Mouse (Mus musculus): ENCODE data around the gene B3gnt6. TPM values are rescaled to one million over a fixed set of nuclear protein-coding genes. Genes with fewer than 3 reads are reported as not detected.

Gene B3gnt6
- 0.40 and 0.63 TPM in 2 replicates for polyA plus RNA-seq (2014; fragmentation: Nextera tagmentation; extraction: Ambion mirVana)

- ATAC-seq (ENCODE audit: low read depth): no peak
- Histone ChIP-seq H3K4me2 (ENCODE audit: low read depth, low read length) (no peak within 1 kb of the TSS), H3K9me3 (ENCODE audit: control insufficient read depth, low read length) (no peaks in the 10 kb centered on the region), H3K4me3 (ENCODE audit: low read depth, low read length) (no peak within 1 kb of the TSS), H3K9ac (replicated peaks; ENCODE audit: low read depth, low read length) (no peak within 1 kb of the TSS), H3K27ac (ENCODE audit: low read depth, low read length) (no peak within 1 kb of the TSS), H3K36me3 (ENCODE audit: control insufficient read depth, insufficient read depth, low read length) (no peaks in the 10 kb centered on the region), H3K4me1 (ENCODE audit: control insufficient read depth, insufficient read depth, low read length) (0 out of 2 replicates have a peak, but pooled peaks cover under 1% of the 10 kb centered on the region), H3K27me3 (ENCODE audit: control insufficient read depth, insufficient read depth, low read length) (peaks cover 7% of the 10 kb centered on the region; the same call in 1 of the 2 replicates)
- 94% methylated on average over 4 of the region's 4 CpGs for WGBS
Observed at GRCm38 (mm10) chr7:98199381-98199780, at the start of gene B3gnt6. Gene B3gnt6 (minus strand): TSS chr7:98199481.

GRCm38 (mm10) chr7:98236686-98237359 is 37.5 kb upstream of the B3gnt6 start:
- no peak for ATAC-seq (ENCODE audit: low read depth)
- H3K4me3 ChIP-seq (ENCODE audit: low read depth, low read length): no peak overlapping the region
- no peak overlapping the region for H3K27ac ChIP-seq (ENCODE audit: low read depth, low read length)
- no peaks in the 10 kb centered on the region for H3K27me3 ChIP-seq (ENCODE audit: control insufficient read depth, insufficient read depth, low read length)
- 78% methylated on average over 3 of the region's 3 CpGs for WGBS
- H3K4me2 ChIP-seq (ENCODE audit: low read depth, low read length): no peak overlapping the region
- H3K4me1 ChIP-seq (ENCODE audit: control insufficient read depth, insufficient read depth, low read length): no peaks in the 10 kb centered on the region
- no peak overlapping the region for H3K9ac ChIP-seq (replicated peaks; ENCODE audit: low read depth, low read length)
- no peaks in the 10 kb centered on the region for H3K36me3 ChIP-seq (ENCODE audit: control insufficient read depth, insufficient read depth, low read length)
- H3K9me3 ChIP-seq (ENCODE audit: control insufficient read depth, low read length): no peaks in the 10 kb centered on the region

- no peak overlapping the region for H3K4me3 ChIP-seq (ENCODE audit: low read depth, low read length)
- no peak for ATAC-seq (ENCODE audit: low read depth)
- no peak overlapping the region for H3K9ac ChIP-seq (replicated peaks; ENCODE audit: low read depth, low read length)
- no peak overlapping the region for H3K4me2 ChIP-seq (ENCODE audit: low read depth, low read length)
- no peaks in the 10 kb centered on the region for H3K36me3 ChIP-seq (ENCODE audit: control insufficient read depth, insufficient read depth, low read length)
- no peaks in the 10 kb centered on the region for H3K9me3 ChIP-seq (ENCODE audit: control insufficient read depth, low read length)
- no peaks in the 10 kb centered on the region for H3K4me1 ChIP-seq (ENCODE audit: control insufficient read depth, insufficient read depth, low read length)
- 99% methylated on average over 4 of the region's 4 CpGs for WGBS
- H3K27me3 ChIP-seq (ENCODE audit: control insufficient read depth, insufficient read depth, low read length): no peaks in the 10 kb centered on the region
- no peak overlapping the region for H3K27ac ChIP-seq (ENCODE audit: low read depth, low read length)
Observed at GRCm38 (mm10) chr7:98223796-98224195, 24.5 kb upstream of the B3gnt6 start.

GRCm38 (mm10) chr7:98216713-98217112 is 17.4 kb upstream of the B3gnt6 start:
- ATAC-seq (ENCODE audit: low read depth): peak; percentile 51; the same call in 1 of the 2 replicates
- Histone ChIP-seq H3K4me2 (ENCODE audit: low read depth, low read length) (no peak overlapping the region), H3K4me3 (ENCODE audit: low read depth, low read length) (no peak overlapping the region), H3K27me3 (ENCODE audit: control insufficient read depth, insufficient read depth, low read length) (no peaks in the 10 kb centered on the region), H3K9ac (replicated peaks; ENCODE audit: low read depth, low read length) (no peak overlapping the region), H3K4me1 (ENCODE audit: control insufficient read depth, insufficient read depth, low read length) (no peaks in the 10 kb centered on the region), H3K36me3 (ENCODE audit: control insufficient read depth, insufficient read depth, low read length) (no peaks in the 10 kb centered on the region), H3K9me3 (ENCODE audit: control insufficient read depth, low read length) (no peaks in the 10 kb centered on the region), H3K27ac (ENCODE audit: low read depth, low read length) (no peak overlapping the region)

- no peaks in the 10 kb centered on the region for H3K36me3 ChIP-seq (ENCODE audit: control insufficient read depth, insufficient read depth, low read length)
- WGBS: 77% methylated on average over 4 of the region's 4 CpGs
Observed at GRCm38 (mm10) chr7:98202946-98203345, 3.7 kb upstream of the B3gnt6 start.

GRCm38 (mm10) chr7:98201493-98202028 is 2.3 kb upstream of the B3gnt6 start:
- Histone ChIP-seq H3K27ac (ENCODE audit: low read depth, low read length) (no peak overlapping the region), H3K4me3 (ENCODE audit: low read depth, low read length) (no peak overlapping the region), H3K36me3 (ENCODE audit: control insufficient read depth, insufficient read depth, low read length) (no peaks in the 10 kb centered on the region), H3K4me1 (ENCODE audit: control insufficient read depth, insufficient read depth, low read length) (no peaks in the 10 kb centered on the region), H3K9ac (replicated peaks; ENCODE audit: low read depth, low read length) (no peak overlapping the region), H3K4me2 (ENCODE audit: low read depth, low read length) (no peak overlapping the region), H3K27me3 (ENCODE audit: control insufficient read depth, insufficient read depth, low read length) (no peaks in the 10 kb centered on the region), H3K9me3 (ENCODE audit: control insufficient read depth, low read length) (no peaks in the 10 kb centered on the region)
- no peak for ATAC-seq (ENCODE audit: low read depth)
- 79% methylated on average over 5 of the region's 5 CpGs for WGBS

More at GRCm38 (mm10) chr7:98202946-98203345, 3.7 kb upstream of the B3gnt6 start:
- Histone ChIP-seq H3K9ac (replicated peaks; ENCODE audit: low read depth, low read length) (no peak overlapping the region), H3K4me2 (ENCODE audit: low read depth, low read length) (no peak overlapping the region), H3K27ac (ENCODE audit: low read depth, low read length) (no peak overlapping the region), H3K4me1 (ENCODE audit: control insufficient read depth, insufficient read depth, low read length) (no peaks in the 10 kb centered on the region), H3K4me3 (ENCODE audit: low read depth, low read length) (no peak overlapping the region), H3K27me3 (ENCODE audit: control insufficient read depth, insufficient read depth, low read length) (no peaks in the 10 kb centered on the region), H3K9me3 (ENCODE audit: control insufficient read depth, low read length) (no peaks in the 10 kb centered on the region)
- ATAC-seq (ENCODE audit: low read depth): no peak

- no peak for ATAC-seq (ENCODE audit: low read depth)
- 92% methylated on average over 3 of the region's 3 CpGs for WGBS
- no peaks in the 10 kb centered on the region for H3K9me3 ChIP-seq (ENCODE audit: control insufficient read depth, low read length)
- H3K36me3 ChIP-seq (ENCODE audit: control insufficient read depth, insufficient read depth, low read length): no peaks in the 10 kb centered on the region
- H3K4me2 ChIP-seq (ENCODE audit: low read depth, low read length): no peak overlapping the region
- H3K27me3 ChIP-seq (ENCODE audit: control insufficient read depth, insufficient read depth, low read length): peaks cover 6% of the 10 kb centered on the region; the same call in 1 of the 2 replicates
- no peaks in the 10 kb centered on the region for H3K4me1 ChIP-seq (ENCODE audit: control insufficient read depth, insufficient read depth, low read length)
- H3K9ac ChIP-seq (replicated peaks; ENCODE audit: low read depth, low read length): no peak overlapping the region
- H3K4me3 ChIP-seq (ENCODE audit: low read depth, low read length): no peak overlapping the region
- no peak overlapping the region for H3K27ac ChIP-seq (ENCODE audit: low read depth, low read length)
Observed at GRCm38 (mm10) chr7:98200396-98200795, 1.1 kb upstream of the B3gnt6 start.

GRCm38 (mm10) chr7:98195151-98195801 is 4.0 kb downstream of the B3gnt6 start:
- Histone ChIP-seq H3K27me3 (ENCODE audit: control insufficient read depth, insufficient read depth, low read length) (peaks cover 17% of the 10 kb centered on the region; the same call in 1 of the 2 replicates), H3K9me3 (ENCODE audit: control insufficient read depth, low read length) (no peaks in the 10 kb centered on the region), H3K4me2 (ENCODE audit: low read depth, low read length) (no peak overlapping the region), H3K36me3 (ENCODE audit: control insufficient read depth, insufficient read depth, low read length) (no peaks in the 10 kb centered on the region), H3K27ac (ENCODE audit: low read depth, low read length) (no peak overlapping the region), H3K4me1 (ENCODE audit: control insufficient read depth, insufficient read depth, low read length) (peaks cover 10% of the 10 kb centered on the region), H3K9ac (replicated peaks; ENCODE audit: low read depth, low read length) (no peak overlapping the region), H3K4me3 (ENCODE audit: low read depth, low read length) (no peak overlapping the region)
- no peak for ATAC-seq (ENCODE audit: low read depth)
- 48% methylated on average over 10 of the region's 10 CpGs for WGBS
